Mouse (Mus musculus) embryonic facial prominence, embryonic 11.5 days (tissue): ENCODE measurements at regions not wholly inside any gene's neighbourhood (a gene's known extent, or its start where the extent isn't known, plus 50 kb on each side); places are given as distances from the start of the nearest gene placed in this dataset.

Experiments used
- ATAC-seq: fragments of 200-750 bp; cut with Nextera tagmentation; replicated peaks from 2 replicates; pipeline ENCODE4 v1.8.0; 2017; ENCODE audit warnings: low read depth; ENCODE audit not compliant: insufficient number of reproducible peaks, low FRiP score, low TSS enrichment
- DNase-seq: peaks from one replicate; pipeline ENCODE4 v3.0.0-alpha.2; 2015; ENCODE audit warnings: low spot score
- H3K27ac ChIP-seq: fragments of 300-500 bp; sonication (generic); replicated peaks from 2 replicates; pipeline ENCODE4 v1.5.1; 2014; ENCODE audit warnings: mild to moderate bottlenecking, low read depth, low read length, control low read depth
- H3K27me3 ChIP-seq: fragments of 300-500 bp; sonication (generic); 2 replicates; pipeline ENCODE4 v1.6.1; 2014; ENCODE audit warnings: mild to moderate bottlenecking, low read length, moderate library complexity, mixed read lengths; ENCODE audit not compliant: control insufficient read depth, insufficient read depth
- H3K36me3 ChIP-seq: fragments of 300-500 bp; sonication (generic); replicated peaks from 2 replicates; pipeline ENCODE4 v1.6.1; 2014; ENCODE audit warnings: low read depth, mild to moderate bottlenecking, low read length, moderate library complexity, mixed read lengths; ENCODE audit not compliant: control insufficient read depth, insufficient read depth
- H3K4me1 ChIP-seq: fragments of 300-500 bp; sonication (generic); 2 replicates; pipeline ENCODE4 v1.6.1; 2014; ENCODE audit warnings: low read length, mixed read lengths; ENCODE audit not compliant: control insufficient read depth, insufficient read depth
- H3K4me2 ChIP-seq: fragments of 300-500 bp; sonication (generic); 2 replicates; pipeline ENCODE4 v1.6.1; 2014; ENCODE audit warnings: low read depth, mild to moderate bottlenecking, control low read depth, low read length, moderate library complexity
- H3K4me3 ChIP-seq: fragments of 300-500 bp; sonication (generic); 2 replicates; pipeline ENCODE4 v1.5.1; 2014; ENCODE audit warnings: low read depth, low read length, control low read depth
- H3K9ac ChIP-seq: fragments of 300-500 bp; sonication (generic); replicated peaks from 2 replicates; pipeline ENCODE4 v1.6.1; 2014; ENCODE audit warnings: mild to moderate bottlenecking, control low read depth, low read length
- H3K9me3 ChIP-seq: fragments of 300-500 bp; sonication (generic); replicated peaks from 2 replicates; pipeline ENCODE4 v1.6.1; 2016; ENCODE audit warnings: mild to moderate bottlenecking, low read length, inconsistent platforms, mixed read lengths; ENCODE audit not compliant: control insufficient read depth
- WGBS: fragments of 180-500 bp; shearing (Covaris S2); extraction: QIAGEN DNeasy Blood & Tissue Kit; methylation state at CpG from one replicate; pipeline ENCODE4 v1.1.7; 2014; 5-methylcytosine and 5-hydroxymethylcytosine counted together

DNA sequence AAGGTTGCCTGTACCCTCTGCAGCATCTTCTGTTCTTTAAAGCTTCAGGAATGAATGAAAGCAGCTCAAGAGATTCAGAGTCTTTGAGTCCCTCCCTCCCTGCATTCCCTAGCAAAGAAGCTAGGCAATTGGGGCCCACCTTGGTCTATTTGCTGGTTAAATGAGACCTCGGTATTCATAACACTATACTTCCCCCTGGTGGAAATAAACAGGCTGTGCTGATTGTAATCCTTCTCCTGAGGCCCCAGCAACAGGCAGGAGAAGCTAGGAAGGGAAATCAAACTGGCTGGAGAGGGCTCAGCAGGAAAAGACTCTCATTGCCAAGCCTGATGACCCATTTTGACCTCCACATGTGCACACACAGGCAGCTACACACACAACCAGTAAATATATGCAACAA is 137.1 kb downstream of the Sh3bp4 start:
- DNase-seq: peak; percentile 74
- Histone ChIP-seq H3K4me2 (no peak overlapping the region), H3K27me3 (no peaks in the 10 kb centered on the region), H3K4me1 (no peaks in the 10 kb centered on the region), H3K4me3 (no peak overlapping the region), H3K9ac (no peak overlapping the region), H3K27ac (no peak overlapping the region), H3K9me3 (no peaks in the 10 kb centered on the region), H3K36me3 (no peaks in the 10 kb centered on the region)
- ATAC-seq: no peak
- 7% methylated on average over 1 of the region's 1 CpGs for WGBS

DNA sequence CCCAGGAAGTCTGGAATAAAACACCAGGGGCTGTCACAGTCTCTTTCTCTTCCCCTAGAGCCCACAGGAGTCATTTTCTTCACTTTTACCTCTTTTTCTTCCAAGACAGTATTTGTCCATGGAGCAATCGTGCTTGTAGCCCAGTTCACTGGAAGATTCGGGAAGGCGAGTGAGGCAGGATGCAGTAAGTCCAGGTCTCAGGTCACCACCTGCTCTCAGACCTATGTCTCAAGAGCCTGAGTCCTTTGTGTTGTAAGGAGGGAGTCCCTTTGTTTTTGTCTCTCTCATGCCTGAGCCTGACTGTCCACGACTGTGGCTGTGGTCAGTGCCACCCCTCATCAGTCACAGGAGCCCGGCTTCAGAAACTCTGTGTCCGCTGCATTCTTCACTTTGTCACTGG is 140.9 kb downstream of the Sh3bp4 start:
- ATAC-seq: no peak
- no peak overlapping the region for H3K9ac ChIP-seq
- H3K4me3 ChIP-seq: no peak overlapping the region
- H3K4me1 ChIP-seq: no peaks in the 10 kb centered on the region
- no peak for DNase-seq
- WGBS: 83% methylated on average over 6 of the region's 6 CpGs
- H3K36me3 ChIP-seq: no peaks in the 10 kb centered on the region
- H3K4me2 ChIP-seq: no peak overlapping the region
- no peaks in the 10 kb centered on the region for H3K9me3 ChIP-seq
- no peak overlapping the region for H3K27ac ChIP-seq
- no peaks in the 10 kb centered on the region for H3K27me3 ChIP-seq

GRCm38 (mm10) chr1:89228426-89228825 is 158.2 kb downstream of the Sh3bp4 start:
- no peak overlapping the region for H3K4me2 ChIP-seq
- no peak overlapping the region for H3K9ac ChIP-seq
- no peak for ATAC-seq
- no peak for DNase-seq
- no peaks in the 10 kb centered on the region for H3K9me3 ChIP-seq
- 77% methylated on average over 5 of the region's 5 CpGs for WGBS
- no peak overlapping the region for H3K4me3 ChIP-seq
- H3K27ac ChIP-seq: no peak overlapping the region
- no peaks in the 10 kb centered on the region for H3K27me3 ChIP-seq
- H3K4me1 ChIP-seq: no peaks in the 10 kb centered on the region
- no peaks in the 10 kb centered on the region for H3K36me3 ChIP-seq

- no peaks in the 10 kb centered on the region for H3K27me3 ChIP-seq
- no peak overlapping the region for H3K27ac ChIP-seq
- no peak overlapping the region for H3K9ac ChIP-seq
- no peaks in the 10 kb centered on the region for H3K9me3 ChIP-seq
- ATAC-seq: no peak
- H3K4me3 ChIP-seq: no peak overlapping the region
- H3K36me3 ChIP-seq: no peaks in the 10 kb centered on the region
- 82% methylated on average over 6 of the region's 6 CpGs for WGBS
- no peak for DNase-seq
- H3K4me2 ChIP-seq: no peak overlapping the region
- no peaks in the 10 kb centered on the region for H3K4me1 ChIP-seq
Observed at GRCm38 (mm10) chr1:89231756-89232155, 161.5 kb downstream of the Sh3bp4 start.

GRCm38 (mm10) chr1:89232391-89232790 is 162.2 kb downstream of the Sh3bp4 start:
- H3K4me2 ChIP-seq: no peak overlapping the region
- H3K27ac ChIP-seq: no peak overlapping the region
- ATAC-seq (no peak), DNase-seq (no peak)
- no peaks in the 10 kb centered on the region for H3K9me3 ChIP-seq
- no peak overlapping the region for H3K4me3 ChIP-seq
- no peaks in the 10 kb centered on the region for H3K4me1 ChIP-seq
- no peak overlapping the region for H3K9ac ChIP-seq
- no peaks in the 10 kb centered on the region for H3K36me3 ChIP-seq
- 59% methylated on average over 5 of the region's 5 CpGs for WGBS
- H3K27me3 ChIP-seq: no peaks in the 10 kb centered on the region

- ATAC-seq: no peak
- Histone ChIP-seq H3K9ac (no peak overlapping the region), H3K36me3 (no peaks in the 10 kb centered on the region), H3K4me1 (no peaks in the 10 kb centered on the region), H3K27me3 (no peaks in the 10 kb centered on the region), H3K27ac (no peak overlapping the region), H3K9me3 (no peaks in the 10 kb centered on the region), H3K4me2 (no peak overlapping the region), H3K4me3 (no peak overlapping the region)
- no peak for DNase-seq
- WGBS: 69% methylated on average over 8 of the region's 8 CpGs
Observed at GRCm38 (mm10) chr1:89234895-89235294, 164.7 kb downstream of the Sh3bp4 start.

DNA sequence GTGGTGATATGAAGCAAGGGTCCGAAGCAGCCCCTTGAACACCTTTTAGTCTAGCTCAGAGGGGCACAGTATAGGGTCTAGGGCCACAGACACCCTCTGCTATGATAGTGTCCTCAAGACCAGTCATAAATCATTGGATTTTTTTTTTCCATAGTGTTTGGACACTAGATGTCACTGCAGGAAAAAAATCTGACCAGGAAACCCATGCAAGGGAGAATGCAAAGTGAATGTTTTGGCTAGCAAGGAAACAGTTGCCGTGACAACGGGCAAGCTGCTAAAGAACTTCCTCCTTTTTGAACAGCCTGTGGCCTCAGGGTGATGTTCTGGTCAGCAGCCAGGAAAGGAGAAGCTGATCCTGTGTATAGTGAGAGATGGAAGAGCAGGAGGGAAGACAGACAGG is 165.1 kb downstream of the Sh3bp4 start:
- Histone ChIP-seq H3K27ac (no peak overlapping the region), H3K27me3 (no peaks in the 10 kb centered on the region), H3K36me3 (no peaks in the 10 kb centered on the region), H3K4me2 (no peak overlapping the region), H3K9ac (no peak overlapping the region), H3K9me3 (no peaks in the 10 kb centered on the region), H3K4me1 (no peaks in the 10 kb centered on the region), H3K4me3 (no peak overlapping the region)
- DNase-seq: peak; percentile 88
- WGBS: 37% methylated on average over 3 of the region's 3 CpGs
- ATAC-seq: 0 out of 2 replicates have a peak, but pooled peaks have one; percentile 49

DNA sequence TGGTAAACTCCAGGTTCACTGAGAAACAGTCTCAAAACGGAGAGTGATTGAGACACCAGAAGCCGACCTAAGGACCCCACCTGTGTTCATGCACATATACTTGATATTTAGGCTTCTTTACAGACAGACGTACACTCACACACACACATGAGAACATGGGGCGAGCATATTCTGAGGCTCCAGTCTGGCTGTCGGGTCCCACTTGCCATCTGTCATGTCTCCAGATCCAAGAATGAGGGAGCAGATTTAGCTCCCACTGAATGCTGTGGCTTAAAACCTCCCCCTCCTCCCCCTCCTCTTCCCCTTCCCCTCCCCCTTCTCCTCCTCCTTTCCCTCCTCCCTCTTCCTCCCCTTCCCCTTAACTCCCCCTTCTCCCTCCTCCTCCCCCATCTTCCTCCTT is 167.5 kb downstream of the Sh3bp4 start:
- Histone ChIP-seq H3K9me3 (no peaks in the 10 kb centered on the region), H3K27me3 (no peaks in the 10 kb centered on the region), H3K9ac (no peak overlapping the region), H3K27ac (no peak overlapping the region), H3K4me2 (no peak overlapping the region), H3K4me3 (no peak overlapping the region), H3K4me1 (no peaks in the 10 kb centered on the region), H3K36me3 (no peaks in the 10 kb centered on the region)
- WGBS: 72% methylated on average over 5 of the region's 5 CpGs
- ATAC-seq (no peak), DNase-seq (no peak)
